Mouse (Mus musculus): ENCODE measurements at regions not wholly inside any gene's neighbourhood (a gene's known extent, or its start where the extent isn't known, plus 50 kb on each side); places are given as distances from the start of the nearest gene placed in this dataset.

- no peak overlapping the region for H3K4me2 ChIP-seq
- peaks cover 46% of the 10 kb centered on the region for H3K4me1 ChIP-seq (replicated peaks)
- H3K27me3 ChIP-seq: 0 out of 2 replicates have a peak, but pooled peaks cover 14% of the 10 kb centered on the region
- peak overlapping the region; percentile 44 for H3K27ac ChIP-seq
- 64% methylated on average over 13 of the region's 13 CpGs for WGBS
- ATAC-seq (ENCODE audit: low FRiP score): no peak
- no peaks in the 10 kb centered on the region for H3K36me3 ChIP-seq
- H3K4me3 ChIP-seq: no peak overlapping the region
- H3K9ac ChIP-seq: no peak overlapping the region
- no peaks in the 10 kb centered on the region for H3K9me3 ChIP-seq
Measured at GRCm38 (mm10) chr2:166432948-166433654, 277.6 kb upstream of the Sulf2 start.

- no peaks in the 10 kb centered on the region for H3K9me3 ChIP-seq
- no peak for ATAC-seq (ENCODE audit: low FRiP score)
- 51% methylated on average over 8 of the region's 8 CpGs for WGBS
Measured at GRCm38 (mm10) chr2:166432531-166432930, 277.1 kb upstream of the Sulf2 start.

GRCm38 (mm10) chr2:166429918-166430317 lies 274.5 kb upstream of the Sulf2 start:
- H3K9ac ChIP-seq: no peak overlapping the region
- H3K4me2 ChIP-seq: no peak overlapping the region
- ATAC-seq (ENCODE audit: low FRiP score): no peak
- H3K27ac ChIP-seq: peak overlapping the region; percentile 26; the same call in 1 of the 2 replicates
- H3K36me3 ChIP-seq: no peaks in the 10 kb centered on the region
- H3K4me1 ChIP-seq (replicated peaks): peaks cover 58% of the 10 kb centered on the region
- peaks cover 27% of the 10 kb centered on the region for H3K27me3 ChIP-seq
- 54% methylated on average over 5 of the region's 5 CpGs for WGBS
- H3K4me3 ChIP-seq: no peak overlapping the region
- no peaks in the 10 kb centered on the region for H3K9me3 ChIP-seq

More at GRCm38 (mm10) chr2:166432531-166432930, 277.1 kb upstream of the Sulf2 start:
- Histone ChIP-seq H3K27me3 (0 out of 2 replicates have a peak, but pooled peaks cover 19% of the 10 kb centered on the region), H3K36me3 (no peaks in the 10 kb centered on the region), H3K27ac (0 out of 2 replicates have a peak overlapping the region, but pooled peaks have one; percentile 6), H3K4me1 (replicated peaks) (peaks cover 45% of the 10 kb centered on the region), H3K9ac (no peak overlapping the region), H3K4me3 (no peak overlapping the region), H3K4me2 (no peak overlapping the region)

- peaks cover 30% of the 10 kb centered on the region for H3K27me3 ChIP-seq
- 89% methylated on average over 12 of the region's 12 CpGs for WGBS
- H3K9ac ChIP-seq: no peak overlapping the region
- H3K27ac ChIP-seq: peak overlapping the region; percentile 26; the same call in 1 of the 2 replicates
- H3K4me2 ChIP-seq: no peak overlapping the region
- no peak for ATAC-seq (ENCODE audit: low FRiP score)
- H3K9me3 ChIP-seq: no peaks in the 10 kb centered on the region
- H3K36me3 ChIP-seq: no peaks in the 10 kb centered on the region
- no peak overlapping the region for H3K4me3 ChIP-seq
- peaks cover 53% of the 10 kb centered on the region for H3K4me1 ChIP-seq (replicated peaks)
Measured at GRCm38 (mm10) chr2:166429494-166429893, 274.0 kb upstream of the Sulf2 start.

- H3K9me3 ChIP-seq: no peaks in the 10 kb centered on the region
- H3K4me2 ChIP-seq: no peak overlapping the region
- no peak for ATAC-seq (ENCODE audit: low FRiP score)
- H3K4me3 ChIP-seq: no peak overlapping the region
- 80% methylated on average over 6 of the region's 6 CpGs for WGBS
- no peak overlapping the region for H3K27ac ChIP-seq
- H3K4me1 ChIP-seq (replicated peaks): peaks cover 49% of the 10 kb centered on the region
- H3K36me3 ChIP-seq: no peaks in the 10 kb centered on the region
- peaks cover 32% of the 10 kb centered on the region for H3K27me3 ChIP-seq
- no peak overlapping the region for H3K9ac ChIP-seq
Measured at GRCm38 (mm10) chr2:166427390-166427789, 271.9 kb upstream of the Sulf2 start.

GRCm38 (mm10) chr2:166426960-166427359 lies 271.5 kb upstream of the Sulf2 start:
- H3K36me3 ChIP-seq: no peaks in the 10 kb centered on the region
- 47% methylated on average over 10 of the region's 10 CpGs for WGBS
- H3K27ac ChIP-seq: no peak overlapping the region
- no peaks in the 10 kb centered on the region for H3K9me3 ChIP-seq
- no peak overlapping the region for H3K4me3 ChIP-seq
- peaks cover 49% of the 10 kb centered on the region for H3K4me1 ChIP-seq (replicated peaks)
- H3K27me3 ChIP-seq: peaks cover 32% of the 10 kb centered on the region
- ATAC-seq (ENCODE audit: low FRiP score): no peak
- H3K4me2 ChIP-seq: no peak overlapping the region
- no peak overlapping the region for H3K9ac ChIP-seq

GRCm38 (mm10) chr2:166426457-166426856 lies 271.0 kb upstream of the Sulf2 start:
- Histone ChIP-seq H3K9ac (no peak overlapping the region), H3K27ac (no peak overlapping the region), H3K4me3 (no peak overlapping the region), H3K27me3 (peaks cover 32% of the 10 kb centered on the region), H3K9me3 (no peaks in the 10 kb centered on the region), H3K4me1 (replicated peaks) (peaks cover 49% of the 10 kb centered on the region), H3K36me3 (no peaks in the 10 kb centered on the region), H3K4me2 (no peak overlapping the region)
- ATAC-seq (ENCODE audit: low FRiP score): no peak
- WGBS: 60% methylated on average over 6 of the region's 6 CpGs

- H3K27ac ChIP-seq: no peak overlapping the region
- ATAC-seq (ENCODE audit: low FRiP score): no peak
- WGBS: 88% methylated on average over 3 of the region's 3 CpGs
- H3K4me3 ChIP-seq: no peak overlapping the region
- peaks cover 32% of the 10 kb centered on the region for H3K27me3 ChIP-seq
- no peaks in the 10 kb centered on the region for H3K36me3 ChIP-seq
- H3K9me3 ChIP-seq: no peaks in the 10 kb centered on the region
- H3K9ac ChIP-seq: no peak overlapping the region
- peaks cover 51% of the 10 kb centered on the region for H3K4me1 ChIP-seq (replicated peaks)
- no peak overlapping the region for H3K4me2 ChIP-seq
Measured at GRCm38 (mm10) chr2:166425141-166425540, 269.7 kb upstream of the Sulf2 start.

GRCm38 (mm10) chr2:166423132-166423660 lies 267.7 kb upstream of the Sulf2 start:
- H3K9me3 ChIP-seq: no peaks in the 10 kb centered on the region
- WGBS: 25% methylated on average over 6 of the region's 6 CpGs
- no peaks in the 10 kb centered on the region for H3K36me3 ChIP-seq
- no peak overlapping the region for H3K9ac ChIP-seq
- no peak for ATAC-seq (ENCODE audit: low FRiP score)
- H3K27me3 ChIP-seq: peaks cover 23% of the 10 kb centered on the region
- H3K27ac ChIP-seq: peak overlapping the region; percentile 68
- no peak overlapping the region for H3K4me2 ChIP-seq
- H3K4me1 ChIP-seq (replicated peaks): peaks cover 57% of the 10 kb centered on the region
- no peak overlapping the region for H3K4me3 ChIP-seq

- Histone ChIP-seq H3K27ac (no peak overlapping the region), H3K4me3 (no peak overlapping the region), H3K9me3 (no peaks in the 10 kb centered on the region), H3K4me1 (replicated peaks) (peaks cover 45% of the 10 kb centered on the region), H3K4me2 (no peak overlapping the region), H3K27me3 (peaks cover 15% of the 10 kb centered on the region), H3K36me3 (no peaks in the 10 kb centered on the region), H3K9ac (no peak overlapping the region)
- no peak for ATAC-seq (ENCODE audit: low FRiP score)
- 64% methylated on average over 8 of the region's 8 CpGs for WGBS
Measured at GRCm38 (mm10) chr2:166420275-166420674, 264.8 kb upstream of the Sulf2 start.

GRCm38 (mm10) chr2:166419271-166419670 lies 263.8 kb upstream of the Sulf2 start:
- 32% methylated on average over 9 of the region's 9 CpGs for WGBS
- Histone ChIP-seq H3K27ac (0 out of 2 replicates have a peak overlapping the region, but pooled peaks have one; percentile 9), H3K9me3 (no peaks in the 10 kb centered on the region), H3K36me3 (no peaks in the 10 kb centered on the region), H3K9ac (no peak overlapping the region), H3K27me3 (peaks cover 8% of the 10 kb centered on the region; the same call in 1 of the 2 replicates), H3K4me1 (replicated peaks) (peaks cover 45% of the 10 kb centered on the region), H3K4me3 (no peak overlapping the region), H3K4me2 (no peak overlapping the region)
- no peak for ATAC-seq (ENCODE audit: low FRiP score)

- H3K9ac ChIP-seq: no peak overlapping the region
- peaks cover 11% of the 10 kb centered on the region; the same call in 1 of the 2 replicates for H3K27me3 ChIP-seq
- no peaks in the 10 kb centered on the region for H3K36me3 ChIP-seq
- H3K9me3 ChIP-seq: no peaks in the 10 kb centered on the region
- peaks cover 42% of the 10 kb centered on the region for H3K4me1 ChIP-seq (replicated peaks)
- no peak overlapping the region for H3K4me2 ChIP-seq
- ATAC-seq (ENCODE audit: low FRiP score): no peak
- H3K27ac ChIP-seq: no peak overlapping the region
- no peak overlapping the region for H3K4me3 ChIP-seq
- 75% methylated on average over 8 of the region's 8 CpGs for WGBS
Measured at GRCm38 (mm10) chr2:166418279-166418678, 262.8 kb upstream of the Sulf2 start.

GRCm38 (mm10) chr2:166417628-166418027 lies 262.2 kb upstream of the Sulf2 start:
- ATAC-seq (ENCODE audit: low FRiP score): no peak
- no peak overlapping the region for H3K9ac ChIP-seq
- no peak overlapping the region for H3K4me3 ChIP-seq
- peaks cover 16% of the 10 kb centered on the region; the same call in 1 of the 2 replicates for H3K27me3 ChIP-seq
- no peaks in the 10 kb centered on the region for H3K9me3 ChIP-seq
- no peak overlapping the region for H3K4me2 ChIP-seq
- peaks cover 42% of the 10 kb centered on the region for H3K4me1 ChIP-seq (replicated peaks)
- no peaks in the 10 kb centered on the region for H3K36me3 ChIP-seq
- WGBS: 85% methylated on average over 10 of the region's 10 CpGs
- H3K27ac ChIP-seq: no peak overlapping the region
